In the genomic region with DNA sequence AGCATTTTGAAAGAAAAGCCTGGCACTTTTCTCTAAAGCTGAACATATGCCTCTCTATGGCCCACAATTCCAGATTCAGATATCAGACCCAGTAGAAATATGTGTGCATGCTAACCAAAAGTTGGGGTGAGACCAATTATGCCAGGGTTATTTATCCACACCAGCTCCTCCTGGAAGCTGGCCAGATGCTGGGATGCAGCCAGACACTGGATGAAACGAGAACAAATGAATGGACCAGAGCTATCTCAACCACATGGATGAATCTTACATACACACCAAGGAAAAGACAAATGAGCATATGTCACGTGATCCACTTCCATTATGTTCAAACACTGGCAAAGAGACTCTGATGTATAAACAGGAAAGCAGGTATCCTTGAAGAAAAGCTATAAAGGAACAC, we compare ENCODE assay signal across 14 mouse cellular contexts. TPM values are rescaled to one million over a fixed set of nuclear protein-coding genes. Genes with fewer than 3 reads are reported as not detected.
DNase-seq lines count a peak whose midpoint lies in the region; ATAC-seq and TF ChIP-seq lines count a peak whose summit lies in the region.
"Had no signal": no experiment of that assay in that cellular context is flagged by ENCODE, and none has a peak within 500 bp of the region (broad histone marks: within the 10 kb centered on the region; RNA-seq: fewer than 3 reads in every experiment).

No protein-coding gene starts in this region.

- H3K4me2 ChIP-seq in heart, embryonic 12.5 days: no peak overlapping the region
- no peak overlapping the region for H3K4me2 ChIP-seq in lung, embryonic 14.5 days
- H3K4me2 ChIP-seq: forebrain, embryonic 13.5 days; heart, embryonic 15.5 days; liver, embryonic 15.5 days had no signal

- H3K4me3 ChIP-seq in heart, embryonic 12.5 days: no peak overlapping the region
- H3K4me3 ChIP-seq in lung, embryonic 14.5 days (ENCODE audit: low read depth, low read length): no peak overlapping the region
- no peak overlapping the region for H3K4me3 ChIP-seq in lung, adult 2 months (replicated peaks; ENCODE audit: extremely low read depth, low read depth, low read length)
- H3K4me3 ChIP-seq: forebrain, embryonic 13.5 days; heart, embryonic 15.5 days; liver, embryonic 15.5 days had no signal

- WGBS in heart, embryonic 12.5 days: 46% methylated on average over 2 of the region's 2 CpGs
- WGBS in lung, embryonic 14.5 days: 31% methylated on average over 2 of the region's 2 CpGs
- WGBS in lung, adult 2 months: 13% methylated on average over 2 of the region's 2 CpGs

- H3K4me1 ChIP-seq in heart, embryonic 12.5 days (replicated peaks): peaks cover 54% of the 10 kb centered on the region
- H3K4me1 ChIP-seq in lung, embryonic 14.5 days (ENCODE audit: insufficient read depth): peaks cover 23% of the 10 kb centered on the region
- peaks cover 43% of the 10 kb centered on the region for H3K4me1 ChIP-seq in lung, adult 2 months (ENCODE audit: control insufficient read depth, insufficient read depth, low read length)

- peaks cover 10% of the 10 kb centered on the region for H3K36me3 ChIP-seq in heart, embryonic 12.5 days
- H3K36me3 ChIP-seq in lung, embryonic 14.5 days (ENCODE audit: insufficient read depth): peaks cover 20% of the 10 kb centered on the region
- H3K36me3 ChIP-seq: heart, embryonic 15.5 days; liver, embryonic 15.5 days had no signal

- TF ChIP-seq POLR2A in lung, adult 2 months (IDR thresholded peaks at IDR 0.05; ENCODE audit: borderline replicate concordance, extremely low read depth, low read depth, low read length): no peak

- H3K9ac ChIP-seq in heart, embryonic 12.5 days: no peak overlapping the region
- no peak overlapping the region for H3K9ac ChIP-seq in lung, embryonic 14.5 days
- H3K9ac ChIP-seq: forebrain, embryonic 13.5 days; heart, embryonic 15.5 days; liver, embryonic 15.5 days had no signal

- intact Hi-C loops in left cerebral cortex, postnatal 25 days (cut with DNase I): no loop called here

- no peak for ATAC-seq in heart, embryonic 12.5 days (ENCODE audit: insufficient number of reproducible peaks, low FRiP score)
- no peak for ATAC-seq in lung, embryonic 14.5 days (ENCODE audit: insufficient read depth)
- ATAC-seq: forebrain, embryonic 13.5 days had no signal

- H3K9me3 ChIP-seq in heart, embryonic 12.5 days (replicated peaks): no peaks in the 10 kb centered on the region
- H3K9me3 ChIP-seq in lung, embryonic 14.5 days (ENCODE audit: low read depth, low read length): no peaks in the 10 kb centered on the region
- H3K9me3 ChIP-seq: forebrain, embryonic 13.5 days; heart, embryonic 15.5 days; liver, embryonic 15.5 days had no signal

- peak; percentile 91 for DNase-seq in heart, adult 11 months
- DNase-seq in lung, embryonic 14.5 days: peak; percentile 58
- DNase-seq in lung, adult 2 months: no peak
- peak; percentile 34 to 58 for DNase-seq in adrenal gland, postnatal 36 days
- DNase-seq in lung, postnatal 25 days (ENCODE audit: low spot score): peak; percentile 19
- DNase-seq in left cerebral cortex, postnatal 25 days (ENCODE audit: low spot score in 2 of 2): no peak
- no peak for DNase-seq in frontal cortex, postnatal 25 days (ENCODE audit: low spot score in 2 of 2)
- DNase-seq: layer of hippocampus, postnatal 36 days; right cerebral cortex, postnatal 25 days had no signal

- TF ChIP-seq CTCF in lung, embryonic 14.5 days (IDR thresholded peaks at IDR 0.05; ENCODE audit: low read depth): no peak
- no peak for TF ChIP-seq CTCF in lung, adult 2 months (IDR thresholded peaks at IDR 0.05; ENCODE audit: insufficient read depth, low read length)

- H3K27me3 ChIP-seq in heart, embryonic 12.5 days (replicated peaks): no peaks in the 10 kb centered on the region
- H3K27me3 ChIP-seq in lung, embryonic 14.5 days (ENCODE audit: insufficient read depth, low read length): no peaks in the 10 kb centered on the region
- H3K27me3 ChIP-seq: forebrain, embryonic 13.5 days; heart, embryonic 15.5 days; liver, embryonic 15.5 days had no signal

- H3K27ac ChIP-seq in heart, embryonic 12.5 days (ENCODE audit: poor library complexity, severe bottlenecking): no peak overlapping the region
- H3K27ac ChIP-seq in lung, embryonic 14.5 days (ENCODE audit: low read depth): no peak overlapping the region
- H3K27ac ChIP-seq: forebrain, embryonic 13.5 days; heart, embryonic 15.5 days; liver, embryonic 15.5 days had no signal

RNA-seq across cellular contexts. Expression of a gene that starts 7.5 kb away (rescaled TPM):
- polyA plus RNA-seq in heart, embryonic 12.5 days (2016; fragmentation: Nextera tagmentation; extraction: Ambion mirVana): 54.8 and 55.0 TPM in 2 replicates
- polyA plus RNA-seq in lung, embryonic 14.5 days (2014; fragmentation: Nextera tagmentation; extraction: Ambion mirVana): 88.8 and 91.8 TPM in 2 replicates
- 68.8 and 78.1 TPM in 2 replicates for polyA plus RNA-seq in lung, adult 2 months (2012; rRNA removed)
- 100 to 1,000 TPM; 191 to 209 TPM for total RNA-seq in adrenal gland, postnatal 36 days (2021)
- 10 to 100 TPM; 54.3 to 74.0 TPM for total RNA-seq in left cerebral cortex, postnatal 25 days (2021)

RNA-seq across cellular contexts. Expression of a gene that starts 29.3 kb away (rescaled TPM):
- not detected in 2 replicates for polyA plus RNA-seq in heart, embryonic 12.5 days (2016; fragmentation: Nextera tagmentation; extraction: Ambion mirVana)
- not detected in 2 replicates for polyA plus RNA-seq in lung, embryonic 14.5 days (2014; fragmentation: Nextera tagmentation; extraction: Ambion mirVana)
- polyA plus RNA-seq in lung, adult 2 months (2012; rRNA removed): not detected in 2 replicates
- total RNA-seq in adrenal gland, postnatal 36 days (2021): not detected
- not detected for total RNA-seq in left cerebral cortex, postnatal 25 days (2021)
- total RNA-seq: layer of hippocampus, postnatal 36 days had no signal
- polyA plus RNA-seq: forebrain, embryonic 13.5 days; heart, embryonic 15.5 days; liver, embryonic 15.5 days; thymus, postnatal 0 days had no signal

Comparison
In these comparisons a context has a peak if more than half of its experiments do, and no peak if none do; other contexts are left out.
1. DNase-seq: peak in heart, adult 11 months (single experiment), lung, embryonic 14.5 days (single experiment), adrenal gland, postnatal 36 days (2 of 2) and lung, postnatal 25 days (single experiment); none in lung, adult 2 months (single experiment), left cerebral cortex, postnatal 25 days (0 of 2) and frontal cortex, postnatal 25 days (0 of 2).